Mouse (Mus musculus) limb, embryonic 11.5 days (tissue): ENCODE results near the gene Cfap20. TPM values are rescaled to one million over a fixed set of nuclear protein-coding genes. Genes with fewer than 3 reads are reported as not detected.

ENCODE experiments used
- ATAC-seq: fragments of 200-750 bp; cut with Nextera tagmentation; 2 replicates; pipeline ENCODE4 v1.8.0; 2017; ENCODE audit warnings: low read depth; ENCODE audit not compliant: insufficient number of reproducible peaks, low FRiP score, low TSS enrichment
- DNase-seq: peaks from one replicate; pipeline ENCODE4 v3.0.0-alpha.2; 2015; ENCODE audit warnings: low spot score
- H3K27ac ChIP-seq: fragments of 300-500 bp; sonication (generic); replicated peaks from 2 replicates; pipeline ENCODE4 v1.5.1; 2014; ENCODE audit warnings: low read depth, mild to moderate bottlenecking, low read length
- H3K27me3 ChIP-seq: fragments of 300-500 bp; sonication (generic); 2 replicates; pipeline ENCODE4 v1.6.1; 2014; ENCODE audit warnings: mild to moderate bottlenecking, low read length, mixed read lengths; ENCODE audit not compliant: control insufficient read depth, insufficient read depth
- H3K36me3 ChIP-seq: fragments of 300-500 bp; sonication (generic); 2 replicates; pipeline ENCODE4 v1.6.1; 2014; ENCODE audit warnings: mild to moderate bottlenecking, low read length, moderate library complexity, mixed read lengths; ENCODE audit not compliant: control insufficient read depth, insufficient read depth
- H3K4me1 ChIP-seq: fragments of 300-500 bp; sonication (generic); 2 replicates; pipeline ENCODE4 v1.6.1; 2014; ENCODE audit warnings: low read length, mixed read lengths; ENCODE audit not compliant: control insufficient read depth, insufficient read depth
- H3K4me2 ChIP-seq: fragments of 300-500 bp; sonication (generic); 2 replicates; pipeline ENCODE4 v1.6.1; 2014; ENCODE audit warnings: low read depth, mild to moderate bottlenecking, moderate library complexity; ENCODE audit not compliant: severe bottlenecking
- H3K4me3 ChIP-seq: fragments of 300-500 bp; sonication (generic); 2 replicates; pipeline ENCODE4 v1.5.1; 2014; ENCODE audit warnings: low read depth, low read length
- H3K9ac ChIP-seq: fragments of 300-500 bp; sonication (generic); 2 replicates; pipeline ENCODE4 v1.6.1; 2014; ENCODE audit warnings: mild to moderate bottlenecking, low read length
- H3K9me3 ChIP-seq: fragments of 300-500 bp; sonication (generic); 2 replicates; pipeline ENCODE4 v1.6.1; 2016; ENCODE audit warnings: low read length; ENCODE audit not compliant: control insufficient read depth
- WGBS: fragments of 180-500 bp; shearing (Covaris S2); extraction: QIAGEN DNeasy Blood & Tissue Kit; methylation state at CpG from one replicate; pipeline ENCODE4 v1.1.7; 2014; 5-methylcytosine and 5-hydroxymethylcytosine counted together
- polyA plus RNA-seq: library from polyadenylated mRNA; unstranded; fragments of >200 nt; fragmentation: Nextera tagmentation; extraction: Ambion mirVana; gene quantifications from 2 replicates; pipeline ENCODE4 v1.2.1, GENCODE M21; 2014

The Cfap20 gene
- polyA plus RNA-seq, 1 experiment from 2014 or later = 143 TPM

DNA sequence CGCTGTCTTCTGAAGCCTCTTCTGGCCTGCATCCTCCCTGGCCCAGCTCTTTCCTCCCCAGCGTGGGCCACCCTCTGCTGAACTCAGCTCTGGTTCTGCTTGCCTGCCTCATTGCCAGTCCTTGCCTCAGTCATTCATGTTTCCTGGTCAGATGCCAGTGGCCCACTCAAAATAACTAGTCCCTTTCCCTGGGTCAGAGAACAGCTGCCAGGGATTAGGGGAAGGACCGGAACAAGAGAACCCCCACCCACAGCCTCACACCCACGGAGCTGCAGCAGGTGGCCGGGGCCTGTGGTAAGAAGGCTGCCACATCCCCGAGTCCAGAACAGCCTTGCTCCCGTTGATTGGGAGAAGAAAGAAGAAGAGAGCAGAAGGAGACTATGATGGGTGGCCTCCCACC is 33.6 kb downstream of the Cfap20 start:
- Histone ChIP-seq H3K4me2 (no peak overlapping the region), H3K9ac (no peak overlapping the region), H3K36me3 (no peaks in the 10 kb centered on the region), H3K27ac (no peak overlapping the region), H3K9me3 (no peaks in the 10 kb centered on the region), H3K27me3 (no peaks in the 10 kb centered on the region), H3K4me3 (no peak overlapping the region), H3K4me1 (0 out of 2 replicates have a peak, but pooled peaks cover 10% of the 10 kb centered on the region)
- no peak for DNase-seq
- no peak for ATAC-seq
- 66% methylated on average over 7 of the region's 7 CpGs for WGBS

DNA sequence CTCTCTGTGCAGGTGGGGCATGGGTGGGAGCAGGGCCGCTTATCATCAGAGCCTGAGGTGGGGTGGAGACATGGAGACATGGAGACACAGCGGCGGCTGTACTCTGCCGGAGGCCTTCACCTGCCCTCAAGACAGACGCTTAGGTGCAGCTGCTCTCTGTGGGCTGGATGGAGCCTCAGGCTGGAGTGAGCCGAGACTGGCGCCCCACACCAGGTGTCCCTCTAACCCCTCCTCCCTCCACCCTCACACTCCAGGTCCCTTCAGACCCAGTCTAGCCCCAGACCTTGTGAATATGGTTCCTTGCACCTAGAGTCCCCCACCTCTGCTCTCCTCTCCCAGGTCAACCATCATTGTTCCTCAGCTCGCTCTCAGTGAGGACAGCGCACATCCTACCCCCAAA is 35.5 kb downstream of the Cfap20 start:
- Histone ChIP-seq H3K4me3 (no peak overlapping the region), H3K27ac (no peak overlapping the region), H3K4me1 (peaks cover 18% of the 10 kb centered on the region), H3K27me3 (no peaks in the 10 kb centered on the region), H3K4me2 (no peak overlapping the region), H3K9me3 (no peaks in the 10 kb centered on the region), H3K36me3 (no peaks in the 10 kb centered on the region), H3K9ac (no peak overlapping the region)
- DNase-seq (no peak), ATAC-seq (no peak)
- 82% methylated on average over 9 of the region's 9 CpGs for WGBS

DNA sequence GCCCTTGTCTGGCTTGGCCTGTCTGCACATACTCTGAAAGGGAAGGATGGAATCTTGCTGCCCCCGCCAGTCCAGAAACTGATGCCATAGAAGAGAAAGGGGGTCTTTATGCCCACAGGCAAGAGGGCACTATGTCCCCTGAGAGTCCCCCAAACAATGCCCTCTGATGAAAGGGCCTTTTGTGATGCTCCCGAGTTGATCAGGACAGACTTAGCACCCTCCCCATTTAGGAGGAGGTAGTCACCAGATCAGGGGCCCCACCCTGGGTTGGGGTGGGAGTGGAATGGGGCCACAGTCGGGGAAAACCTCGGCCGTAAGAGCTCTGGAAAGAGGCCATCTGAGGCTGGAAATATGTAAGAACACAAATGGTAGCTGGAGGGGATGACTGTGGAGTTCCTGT is 37.5 kb downstream of the Cfap20 start:
- Histone ChIP-seq H3K27ac (0 out of 2 replicates have a peak overlapping the region, but pooled peaks have one; percentile 33), H3K36me3 (no peaks in the 10 kb centered on the region), H3K9me3 (no peaks in the 10 kb centered on the region), H3K4me1 (peaks cover 18% of the 10 kb centered on the region), H3K9ac (no peak overlapping the region), H3K27me3 (no peaks in the 10 kb centered on the region), H3K4me3 (no peak overlapping the region), H3K4me2 (no peak overlapping the region)
- no peak for ATAC-seq
- DNase-seq = no peak
- WGBS = 77% methylated on average over 5 of the region's 5 CpGs

DNA sequence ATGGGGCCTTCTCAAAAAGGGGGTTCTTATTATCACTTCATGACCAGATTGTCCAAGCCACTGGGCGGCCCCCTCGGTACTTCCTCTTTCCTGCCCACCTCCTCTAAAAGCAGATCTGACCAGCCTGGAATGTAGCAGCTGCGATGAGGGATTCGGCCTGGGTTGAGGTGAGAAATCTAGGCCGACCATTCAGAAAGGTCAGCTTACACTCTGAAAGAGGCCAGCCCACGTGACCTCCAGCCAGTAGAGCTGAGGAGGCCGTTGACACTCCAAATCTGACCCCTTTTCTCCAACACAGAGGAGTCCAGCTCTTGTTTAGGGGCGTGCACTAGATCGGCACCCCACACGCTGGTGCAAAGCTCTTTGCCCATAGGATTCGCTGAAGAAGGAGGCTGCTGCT is 37.9 kb downstream of the Cfap20 start:
- H3K4me1 ChIP-seq = peaks cover 18% of the 10 kb centered on the region
- H3K4me3 ChIP-seq = no peak overlapping the region
- 53% methylated on average over 11 of the region's 11 CpGs for WGBS
- H3K27me3 ChIP-seq = no peaks in the 10 kb centered on the region
- DNase-seq = no peak
- H3K9ac ChIP-seq = no peak overlapping the region
- H3K4me2 ChIP-seq = no peak overlapping the region
- ATAC-seq = no peak
- H3K36me3 ChIP-seq = no peaks in the 10 kb centered on the region
- no peaks in the 10 kb centered on the region for H3K9me3 ChIP-seq
- 0 out of 2 replicates have a peak overlapping the region, but pooled peaks have one; percentile 33 for H3K27ac ChIP-seq

DNA sequence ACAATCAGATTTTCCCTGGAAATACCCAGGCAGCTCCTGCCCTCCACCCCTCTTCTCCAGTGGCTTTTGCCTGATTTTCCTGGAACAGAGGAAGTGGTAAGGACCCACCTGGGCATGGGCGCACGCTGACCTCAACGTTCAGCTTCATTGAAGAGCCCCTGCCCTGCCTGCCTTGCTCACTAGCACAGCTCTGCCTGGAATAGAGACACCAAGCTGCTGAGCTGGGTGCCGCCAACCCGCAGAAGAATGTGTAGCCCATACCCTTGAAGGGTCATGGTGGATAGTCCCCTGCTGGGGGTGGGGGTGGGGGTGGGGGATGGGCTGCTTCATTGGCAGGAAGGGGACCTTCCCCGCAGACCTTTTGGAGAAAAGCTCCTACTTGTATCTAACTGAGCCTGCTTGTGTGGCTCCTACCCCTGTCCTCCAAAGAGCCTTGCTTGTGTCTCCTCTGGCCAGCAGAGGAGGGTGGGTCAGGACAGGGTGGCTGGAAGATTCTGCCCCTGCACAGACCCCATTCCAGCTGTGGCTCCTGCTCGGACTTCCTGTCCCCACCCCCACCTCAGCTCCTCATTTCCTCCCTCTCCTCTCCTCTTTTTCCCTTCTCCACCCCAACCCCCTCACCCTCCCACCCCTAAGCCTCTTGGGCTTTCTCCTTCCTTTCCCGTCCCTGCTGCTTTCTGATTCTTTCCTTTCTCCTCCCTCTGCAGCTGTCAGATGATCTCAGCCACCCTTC is 39.3 kb downstream of the Cfap20 start:
- Histone ChIP-seq H3K4me3 (no peak overlapping the region), H3K9me3 (no peaks in the 10 kb centered on the region), H3K4me1 (peaks cover 18% of the 10 kb centered on the region), H3K4me2 (peak overlapping the region; percentile 20; the same call in 1 of the 2 replicates), H3K36me3 (no peaks in the 10 kb centered on the region), H3K27ac (no peak overlapping the region), H3K27me3 (no peaks in the 10 kb centered on the region), H3K9ac (no peak overlapping the region)
- 40% methylated on average over 8 of the region's 8 CpGs for WGBS
- ATAC-seq (peak; percentile 37; the same call in 1 of the 2 replicates), DNase-seq (no peak)

DNA sequence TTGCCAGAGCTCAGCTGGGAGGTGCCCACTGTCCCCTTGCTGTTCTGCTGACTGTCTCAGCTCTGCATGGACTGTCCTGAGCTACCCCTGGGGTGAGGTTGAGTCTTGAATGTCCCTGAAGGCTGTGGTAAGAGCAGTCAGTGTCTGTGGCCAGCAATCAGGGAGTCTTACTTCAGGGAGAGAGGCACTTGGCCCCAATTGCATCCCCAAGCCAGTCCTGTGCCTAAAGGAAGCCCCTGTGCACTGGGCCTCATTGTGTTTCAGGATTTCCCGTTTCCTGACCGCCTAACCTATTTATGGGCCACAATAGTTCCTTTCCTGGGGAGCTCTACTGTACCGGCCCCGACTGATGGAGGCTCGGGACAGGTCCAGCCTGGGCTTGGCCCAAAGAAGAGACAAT is 42.1 kb downstream of the Cfap20 start:
- H3K9me3 ChIP-seq = no peaks in the 10 kb centered on the region
- H3K27me3 ChIP-seq = no peaks in the 10 kb centered on the region
- ATAC-seq (no peak), DNase-seq (no peak)
- peaks cover 18% of the 10 kb centered on the region for H3K4me1 ChIP-seq
- no peak overlapping the region for H3K27ac ChIP-seq
- no peak overlapping the region for H3K4me3 ChIP-seq
- H3K9ac ChIP-seq = no peak overlapping the region
- no peaks in the 10 kb centered on the region for H3K36me3 ChIP-seq
- H3K4me2 ChIP-seq = no peak overlapping the region
- WGBS = 85% methylated on average over 5 of the region's 5 CpGs

DNA sequence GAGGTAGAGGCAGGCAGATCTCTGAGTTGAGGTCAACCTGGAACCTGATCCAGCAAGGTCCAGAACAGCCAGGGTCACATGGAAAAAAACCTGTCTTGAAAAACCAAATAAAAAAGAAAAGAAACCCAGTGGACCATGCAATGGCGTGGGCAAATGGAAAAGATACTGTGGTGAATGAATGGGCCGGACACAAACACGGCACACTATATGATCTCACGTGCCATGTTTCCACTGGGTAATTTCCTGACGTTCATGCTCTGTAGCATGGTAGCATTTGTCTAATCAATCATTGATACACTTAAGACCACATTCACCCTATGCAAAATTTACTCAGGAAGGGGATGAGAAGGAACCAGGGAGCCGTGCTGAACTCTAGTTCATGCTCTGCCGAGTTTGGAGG is 43.6 kb downstream of the Cfap20 start:
- 89% methylated on average over 7 of the region's 7 CpGs for WGBS
- Histone ChIP-seq H3K4me2 (no peak overlapping the region), H3K27ac (no peak overlapping the region), H3K9ac (no peak overlapping the region), H3K4me1 (peaks cover 8% of the 10 kb centered on the region), H3K27me3 (no peaks in the 10 kb centered on the region), H3K36me3 (no peaks in the 10 kb centered on the region), H3K9me3 (no peaks in the 10 kb centered on the region), H3K4me3 (no peak overlapping the region)
- DNase-seq (no peak), ATAC-seq (no peak)

DNA sequence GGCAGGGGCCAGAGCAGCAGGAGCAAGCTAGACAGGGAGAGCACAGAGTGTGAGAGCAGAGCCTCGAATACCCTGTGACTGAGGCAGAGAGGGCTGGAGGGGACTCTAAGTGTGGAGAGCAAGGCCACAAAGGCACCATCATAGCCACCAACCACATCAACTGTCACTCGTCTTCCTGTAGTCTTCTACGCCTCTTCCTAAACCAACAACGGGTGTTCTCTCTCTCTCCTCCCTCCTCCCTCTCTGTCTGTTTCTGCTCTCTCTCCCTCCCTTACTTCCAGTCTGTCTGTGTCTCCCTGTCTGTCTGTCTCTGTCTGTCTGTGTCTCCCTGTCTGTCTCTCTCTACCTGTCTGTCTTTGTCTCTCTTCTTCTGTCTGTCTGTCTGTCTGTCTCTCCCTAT is 44.4 kb downstream of the Cfap20 start:
- Histone ChIP-seq H3K27ac (no peak overlapping the region), H3K4me3 (no peak overlapping the region), H3K36me3 (no peaks in the 10 kb centered on the region), H3K4me1 (peaks cover 3% of the 10 kb centered on the region), H3K27me3 (no peaks in the 10 kb centered on the region), H3K4me2 (no peak overlapping the region), H3K9ac (no peak overlapping the region), H3K9me3 (no peaks in the 10 kb centered on the region)
- ATAC-seq (no peak), DNase-seq (no peak)
- WGBS = 76% methylated on average over 4 of the region's 4 CpGs

DNA sequence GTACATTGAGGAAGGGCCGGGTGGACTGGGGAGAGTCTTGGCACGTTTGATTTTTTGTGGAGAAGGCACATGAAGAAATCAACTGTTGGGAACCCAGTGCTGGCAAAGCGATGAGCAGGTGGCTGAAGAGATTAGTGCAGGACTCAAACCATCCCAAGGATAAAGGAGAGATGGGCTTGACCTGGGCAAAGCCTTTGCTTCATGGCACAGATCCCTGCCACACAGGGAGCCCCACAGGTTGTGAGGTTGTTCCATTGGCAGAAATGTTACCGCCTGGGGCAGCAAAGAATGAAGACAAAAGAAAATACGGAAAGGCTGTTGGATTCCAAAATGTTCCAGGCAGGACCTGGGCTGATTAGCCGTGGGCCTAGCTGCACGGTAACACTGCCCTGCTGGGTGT is 46.7 kb downstream of the Cfap20 start:
- H3K27me3 ChIP-seq = no peaks in the 10 kb centered on the region
- ATAC-seq (no peak), DNase-seq (no peak)
- no peaks in the 10 kb centered on the region for H3K4me1 ChIP-seq
- no peak overlapping the region for H3K9ac ChIP-seq
- H3K27ac ChIP-seq = no peak overlapping the region
- H3K4me3 ChIP-seq = no peak overlapping the region
- WGBS = 79% methylated on average over 7 of the region's 7 CpGs
- H3K4me2 ChIP-seq = no peak overlapping the region
- no peaks in the 10 kb centered on the region for H3K36me3 ChIP-seq
- no peaks in the 10 kb centered on the region for H3K9me3 ChIP-seq
